Mouse (Mus musculus) heart, postnatal 0 days (tissue): Measurements from ENCODE around the gene Josd2.

Source experiments
- CTCF ChIP-seq: IDR thresholded peaks from 2 replicates; pipeline ENCODE4 v1.5.1; 2016; ENCODE audit warnings: antibody characterized with exemption, control low read depth, low read depth
- EP300 ChIP-seq: IDR thresholded peaks from 2 replicates; pipeline ENCODE4 v1.6.1; 2016; ENCODE audit warnings: antibody characterized with exemption, low read depth

DNA sequence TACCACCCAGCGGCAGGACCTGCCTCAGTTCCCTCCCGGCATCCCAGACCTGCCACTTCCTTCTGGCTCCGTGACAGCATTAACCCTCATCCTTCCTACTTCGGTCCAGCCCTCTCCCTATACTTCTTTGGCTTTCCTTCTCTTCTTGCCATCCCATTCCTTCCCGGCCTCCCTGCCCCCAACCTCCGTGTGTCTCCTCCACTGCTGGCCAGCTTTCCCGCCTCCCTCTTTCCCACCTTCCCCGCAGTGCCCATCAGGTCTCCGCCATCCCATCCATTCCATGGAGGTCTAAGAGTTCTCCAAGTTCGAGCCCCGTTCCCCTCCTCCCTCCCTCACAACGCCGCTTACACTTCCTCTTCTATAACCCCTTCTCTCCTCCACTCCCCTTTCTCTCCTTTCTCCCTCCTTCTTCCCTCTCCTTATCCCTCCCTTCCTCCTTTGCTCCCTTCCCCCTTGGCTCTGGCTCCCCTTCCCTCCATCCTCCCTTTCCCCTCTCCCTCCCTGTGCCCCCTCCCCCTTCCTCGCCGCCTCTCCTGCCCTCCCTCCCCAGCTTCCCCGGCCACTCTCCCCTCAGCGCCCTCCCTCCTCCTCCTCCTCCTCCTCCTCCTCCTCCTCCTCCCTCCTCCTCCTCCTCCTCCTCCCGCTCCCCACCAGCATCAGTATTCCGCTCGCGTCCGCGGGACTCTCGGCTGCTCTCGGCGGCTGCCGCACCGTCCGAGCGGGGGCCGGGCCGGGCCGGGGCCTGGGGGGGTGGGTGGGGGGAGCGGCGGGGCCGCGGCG, 39.4 kb upstream of the Josd2 start:
- TF ChIP-seq CTCF (no peak), EP300 (no peak)
